Mouse (Mus musculus) adrenal gland (tissue): ENCODE measurements around the gene Fut2.
"Not testable (repeated sequence)": the region's sequence is repeated elsewhere in the genome, so short reads cannot be mapped to it uniquely, and the experiment has no call there.

Experiments
- intact Hi-C: fragments of 180-260 bp; cut with DNase I; formaldehyde crosslinking; loops from one replicate; pipeline ENCODE4 v1.15.1; 2025

The Fut2 gene

GRCm38 (mm10) chr7:45678513-45678912 is 12.3 kb upstream of the Fut2 start:
- intact Hi-C loops = no loop called here

DNA sequence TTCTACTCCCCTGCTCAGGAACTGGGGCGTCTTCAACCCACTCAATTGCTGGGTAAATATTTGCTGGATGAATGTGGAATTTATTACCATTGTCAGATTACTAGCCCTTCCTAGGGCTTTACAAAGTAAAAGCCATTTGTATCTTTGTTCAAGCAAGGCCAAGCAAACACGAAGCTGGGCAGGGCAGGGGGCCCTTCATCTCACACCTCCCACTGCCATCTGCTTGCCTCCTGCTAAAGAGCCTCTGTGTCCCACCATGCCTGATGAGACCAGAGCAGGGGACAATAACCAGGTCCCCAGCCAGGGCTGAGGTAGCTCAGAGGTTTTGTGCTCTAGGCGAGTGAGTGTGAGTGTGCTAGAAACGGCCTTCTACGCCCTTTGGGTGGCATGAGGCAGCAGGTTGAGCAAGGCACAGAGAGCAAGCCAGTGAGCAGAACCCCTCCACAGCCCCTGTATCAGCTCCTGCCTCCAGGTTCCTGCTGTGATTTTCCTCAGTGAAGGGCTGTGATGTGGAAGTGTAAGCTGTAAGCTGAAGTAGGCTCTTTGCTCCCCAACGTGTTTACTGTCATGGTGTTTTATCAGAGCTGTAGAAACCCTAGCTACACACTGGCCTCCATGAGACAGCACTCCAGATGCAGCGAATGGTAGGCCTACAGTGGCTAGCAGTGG is 11.6 kb upstream of the Fut2 start:
- intact Hi-C loops = no loop called here

- intact Hi-C loops = no loop called here
Measured at GRCm38 (mm10) chr7:45668921-45669320, 2.7 kb upstream of the Fut2 start.

- intact Hi-C loops = no loop called here
Measured at GRCm38 (mm10) chr7:45667761-45668160, 1.6 kb upstream of the Fut2 start.

GRCm38 (mm10) chr7:45665303-45666138 is 673 bp downstream of the Fut2 start:
- intact Hi-C loops = no loop called here

DNA sequence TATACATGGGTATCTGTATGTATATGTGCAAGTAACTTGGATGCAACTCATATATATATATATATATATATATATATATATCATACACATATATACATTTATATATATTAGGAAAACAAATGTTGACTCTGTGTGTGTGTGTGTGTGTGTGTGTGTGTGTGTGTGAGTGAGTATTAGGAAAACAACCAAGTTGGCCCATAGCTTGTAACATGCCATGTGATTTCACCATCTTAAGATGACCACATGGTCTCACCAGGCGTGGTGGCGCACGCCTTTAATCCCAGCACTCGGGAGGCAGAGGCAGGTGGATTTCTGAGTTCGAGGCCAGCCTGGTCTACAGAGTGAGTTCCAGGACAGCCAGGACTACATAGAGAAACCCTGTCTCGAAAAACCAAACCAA is 4.5 kb downstream of the Fut2 start:
- intact Hi-C loops = not testable (repeated sequence)

GRCm38 (mm10) chr7:45660746-45661478 is 5.3 kb downstream of the Fut2 start:
- intact Hi-C loops = no loop called here

GRCm38 (mm10) chr7:45654424-45655047 is 11.7 kb downstream of the Fut2 start:
- intact Hi-C loops = no loop called here

GRCm38 (mm10) chr7:45650484-45650883 is 15.7 kb downstream of the Fut2 start:
- intact Hi-C loops = not testable (repeated sequence)

- intact Hi-C loops = no loop called here
Measured at GRCm38 (mm10) chr7:45649351-45649750, 16.8 kb downstream of the Fut2 start.

DNA sequence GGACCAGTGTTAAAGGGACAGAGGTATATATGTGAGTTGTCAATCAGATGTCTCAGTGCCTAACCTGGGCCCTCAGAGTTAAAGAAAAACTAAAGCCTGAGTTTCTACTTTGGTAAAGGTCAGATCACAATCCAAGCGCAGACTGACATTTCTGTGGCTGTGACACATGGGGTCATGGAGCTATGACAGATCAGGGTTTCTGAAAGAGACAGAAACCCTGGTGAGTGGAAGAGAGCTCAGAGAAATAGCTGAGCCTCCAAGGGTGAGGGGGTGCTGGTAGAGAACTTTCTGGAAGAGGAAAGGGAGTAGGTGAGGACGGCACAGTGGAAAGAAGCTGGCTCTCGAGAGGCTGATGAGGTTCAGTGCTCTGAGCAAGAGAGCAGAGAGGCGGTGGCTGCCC is 19.5 kb downstream of the Fut2 start:
- intact Hi-C loops = no loop called here

- intact Hi-C loops = no loop called here
Measured at GRCm38 (mm10) chr7:45645591-45645971, 20.6 kb downstream of the Fut2 start.

- intact Hi-C loops = loop anchor here (5.0 kb wide), 1 partner anchor 37 kb away; the partner anchor contains the start of gene Ntn5
Measured at GRCm38 (mm10) chr7:45644872-45645590, 21.2 kb downstream of the Fut2 start.

GRCm38 (mm10) chr7:45644183-45644582 is 22.0 kb downstream of the Fut2 start:
- intact Hi-C loops = loop anchor here (5.0 kb wide), 1 partner anchor 38 kb away; the partner anchor contains the start of gene Ntn5

DNA sequence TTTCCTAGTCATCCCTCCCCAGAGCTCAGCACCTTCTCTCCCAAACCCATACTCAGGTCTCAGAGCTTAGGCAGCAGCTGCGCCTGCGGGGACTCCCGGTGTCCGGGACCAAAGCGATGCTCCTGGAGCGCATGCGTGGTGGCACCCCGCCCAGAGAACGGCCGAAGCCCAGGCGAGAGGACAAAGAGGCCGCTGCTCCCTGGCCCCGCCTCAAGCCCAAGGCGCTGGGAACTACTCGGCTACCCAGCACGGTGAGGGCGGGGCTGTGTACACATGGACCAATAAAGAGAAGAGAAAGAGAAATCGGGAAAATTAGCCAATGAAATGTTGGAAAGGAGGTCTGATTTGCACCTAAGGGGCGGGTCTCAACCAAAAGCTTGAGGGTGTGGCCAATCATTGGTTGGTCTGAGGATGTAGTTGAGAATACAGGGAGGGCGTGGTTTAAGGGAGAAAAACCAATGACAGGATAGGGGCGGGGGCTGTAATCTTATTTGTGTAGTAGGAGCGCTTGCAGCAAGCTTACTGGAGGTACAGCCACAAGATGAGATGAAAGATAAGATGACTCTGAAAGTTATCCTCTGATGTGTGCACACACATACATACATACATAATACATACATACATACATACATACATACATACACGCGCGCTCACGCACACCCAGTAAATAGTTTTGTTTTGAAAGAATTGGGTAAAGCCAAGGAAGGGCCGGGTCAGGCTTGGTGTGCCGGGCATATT is 22.6 kb downstream of the Fut2 start:
- intact Hi-C loops = loop anchor here (5.0 kb wide), 1 partner anchor 39 kb away; the partner anchor contains the start of gene Ntn5

- intact Hi-C loops = loop anchor here (5.0 kb wide), 1 partner anchor 40 kb away; the partner anchor contains the start of gene Ntn5
Measured at GRCm38 (mm10) chr7:45642503-45643255, 23.5 kb downstream of the Fut2 start.

- intact Hi-C loops = loop anchor here (5.0 kb wide), 1 partner anchor 40 kb away; the partner anchor contains the start of gene Ntn5
Measured at GRCm38 (mm10) chr7:45642083-45642482, 24.1 kb downstream of the Fut2 start.

DNA sequence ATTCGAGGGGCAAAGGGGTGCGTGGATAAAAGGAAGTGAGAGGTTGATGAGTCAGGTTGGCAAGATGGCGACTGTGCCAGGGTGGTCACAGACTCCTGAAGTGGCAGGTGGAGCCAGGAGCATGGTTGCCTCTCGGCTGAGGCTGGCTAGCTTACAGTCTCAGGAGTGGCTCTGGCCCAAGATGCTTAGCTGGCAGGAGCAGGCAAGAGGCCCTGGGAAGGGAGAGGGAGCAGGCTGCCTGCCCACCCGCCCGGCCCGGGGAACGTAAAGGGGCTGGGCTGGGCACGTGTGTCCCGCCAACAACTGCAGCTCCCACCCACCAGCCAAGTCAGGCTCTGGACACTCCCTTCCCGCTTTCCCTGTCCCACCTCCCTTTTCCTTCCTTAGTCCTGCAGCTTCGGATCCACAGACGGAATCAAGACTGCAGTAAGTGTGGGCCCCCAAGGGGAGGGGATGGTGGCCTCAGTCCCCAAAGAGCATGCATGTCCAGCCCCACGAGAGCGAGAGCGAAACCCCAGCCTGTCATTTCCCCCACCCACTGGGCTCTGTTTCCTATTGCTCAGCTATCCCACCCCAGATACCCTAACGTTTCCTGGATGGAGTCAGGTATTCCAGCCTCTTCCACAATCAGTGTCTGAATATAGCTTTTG is 24.7 kb downstream of the Fut2 start:
- intact Hi-C loops = loop anchor here (5.0 kb wide), 1 partner anchor 41 kb away; the partner anchor contains the start of gene Ntn5
